Mouse (Mus musculus): Measurements from ENCODE around the gene Bola1. TPM values are rescaled to one million over a fixed set of nuclear protein-coding genes. Genes with fewer than 3 reads are reported as not detected.
"Not testable (repeated sequence)": the region's sequence is repeated elsewhere in the genome, so short reads cannot be mapped to it uniquely, and the experiment has no call there.

Gene Bola1
- polyA plus RNA-seq, 1 experiment from 2014 or later = 92.8 TPM

DNA sequence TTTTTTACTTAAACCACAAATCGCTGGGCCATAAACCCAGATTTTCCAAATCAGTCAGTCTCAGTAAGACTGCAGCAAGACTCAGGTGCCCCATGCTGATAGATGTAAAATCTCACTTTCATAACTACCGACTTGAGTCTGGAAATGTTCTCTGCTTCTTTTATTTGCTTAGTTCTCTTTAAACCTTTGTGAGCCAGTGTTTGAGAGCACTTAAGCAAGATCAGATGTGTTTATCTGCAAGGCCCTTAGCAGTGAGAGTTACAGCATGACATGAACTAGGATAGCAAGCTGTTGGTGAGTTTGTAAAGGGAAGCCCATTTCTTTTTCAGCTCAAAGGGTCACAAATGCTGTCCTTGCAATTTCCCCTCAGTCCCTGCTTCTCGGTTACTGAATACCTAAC lies 37.7 kb upstream of the Bola1 start:
- no peak for DNase-seq (ENCODE audit: low spot score)
- H3K27ac ChIP-seq (replicated peaks) = no peak overlapping the region
- H3K4me1 ChIP-seq = peaks cover 18% of the 10 kb centered on the region
- whole genome bisulfite sequencing = 84% methylated on average over 3 of the region's 3 CpGs
- no peaks in the 10 kb centered on the region for H3K36me3 ChIP-seq
- H3K9me3 ChIP-seq (replicated peaks) = no peaks in the 10 kb centered on the region
- no peak overlapping the region for H3K4me3 ChIP-seq
- H3K27me3 ChIP-seq (ENCODE audit: low read depth, poor library complexity, severe bottlenecking) = no peaks in the 10 kb centered on the region

DNA sequence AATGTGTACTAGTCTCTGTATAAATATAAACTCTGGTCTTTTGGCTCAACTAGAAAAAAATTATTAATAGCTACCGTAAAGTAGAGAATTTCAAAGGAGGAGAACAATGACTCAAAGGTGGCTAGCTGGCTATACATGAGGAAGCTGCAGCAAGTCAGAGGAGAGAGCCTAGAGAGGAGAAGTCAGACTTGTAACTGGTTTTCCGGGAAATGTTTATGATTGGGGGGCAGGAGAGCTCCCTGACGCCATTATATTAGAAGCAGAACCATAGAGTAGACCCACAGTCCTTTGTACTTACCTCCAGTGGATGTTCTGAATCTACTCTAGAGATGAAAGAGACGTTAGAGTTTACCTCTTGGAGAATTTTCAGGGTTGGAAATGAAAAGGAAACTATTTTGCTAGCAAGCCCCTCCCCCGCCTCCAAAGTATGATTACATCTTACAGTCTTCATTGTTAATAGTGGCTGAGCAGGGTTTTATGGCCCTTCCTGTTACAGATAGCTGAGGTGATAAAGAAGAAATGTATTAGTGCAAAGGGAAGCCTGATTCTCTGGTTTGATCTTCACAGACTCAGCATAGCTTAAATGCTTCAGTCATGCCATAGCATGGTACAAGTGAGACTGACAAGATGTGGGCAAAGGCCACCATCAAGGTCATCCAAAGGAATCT lies 36.6 kb upstream of the Bola1 start:
- no peak overlapping the region for H3K27ac ChIP-seq (replicated peaks)
- DNase-seq (ENCODE audit: low spot score) = no peak
- H3K36me3 ChIP-seq = no peaks in the 10 kb centered on the region
- 88% methylated on average over 5 of the region's 5 CpGs for WGBS
- H3K4me3 ChIP-seq = no peak overlapping the region
- peaks cover 7% of the 10 kb centered on the region for H3K4me1 ChIP-seq
- no peaks in the 10 kb centered on the region for H3K9me3 ChIP-seq (replicated peaks)
- H3K27me3 ChIP-seq (ENCODE audit: low read depth, poor library complexity, severe bottlenecking) = no peaks in the 10 kb centered on the region

DNA sequence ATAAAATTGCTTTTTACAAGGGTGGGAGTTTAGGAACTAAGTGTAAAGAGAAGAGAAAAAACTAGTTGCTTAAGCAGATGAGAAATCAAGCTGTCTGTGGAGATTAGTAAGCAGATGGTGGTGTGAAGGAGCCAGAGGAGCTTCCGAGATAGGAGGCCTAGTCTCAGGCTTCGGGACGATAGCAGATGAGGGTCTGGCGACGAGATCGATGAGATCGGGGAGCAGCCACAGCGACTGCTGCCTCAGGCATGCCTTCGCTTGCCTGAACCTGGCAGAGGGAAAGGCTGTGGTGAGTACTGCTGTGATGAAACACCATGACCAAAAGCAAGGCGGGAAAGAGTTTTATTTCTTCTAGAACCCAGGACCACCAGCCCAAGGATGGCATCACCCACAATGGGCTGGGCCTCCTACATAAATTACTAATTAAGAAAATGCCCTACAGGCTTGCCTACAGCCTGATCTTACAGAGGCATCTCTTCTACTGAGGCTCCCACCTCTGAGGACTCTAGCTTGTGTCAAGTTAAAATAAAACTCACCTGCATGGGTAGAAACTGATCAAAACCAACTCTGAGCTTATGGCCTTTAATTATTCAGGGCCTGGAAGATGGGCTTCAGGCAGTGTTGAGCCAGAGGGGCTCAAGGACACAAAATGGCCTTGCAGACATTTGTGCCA lies 35.3 kb upstream of the Bola1 start:
- peak; percentile 50 for DNase-seq (ENCODE audit: low spot score)
- H3K27ac ChIP-seq (replicated peaks) = peak overlapping the region; percentile 56
- WGBS = 53% methylated on average over 10 of the region's 10 CpGs
- H3K4me1 ChIP-seq = peaks cover 6% of the 10 kb centered on the region
- no peaks in the 10 kb centered on the region for H3K9me3 ChIP-seq (replicated peaks)
- no peaks in the 10 kb centered on the region for H3K36me3 ChIP-seq
- H3K4me3 ChIP-seq = no peak overlapping the region
- H3K27me3 ChIP-seq (ENCODE audit: low read depth, poor library complexity, severe bottlenecking) = no peaks in the 10 kb centered on the region

DNA sequence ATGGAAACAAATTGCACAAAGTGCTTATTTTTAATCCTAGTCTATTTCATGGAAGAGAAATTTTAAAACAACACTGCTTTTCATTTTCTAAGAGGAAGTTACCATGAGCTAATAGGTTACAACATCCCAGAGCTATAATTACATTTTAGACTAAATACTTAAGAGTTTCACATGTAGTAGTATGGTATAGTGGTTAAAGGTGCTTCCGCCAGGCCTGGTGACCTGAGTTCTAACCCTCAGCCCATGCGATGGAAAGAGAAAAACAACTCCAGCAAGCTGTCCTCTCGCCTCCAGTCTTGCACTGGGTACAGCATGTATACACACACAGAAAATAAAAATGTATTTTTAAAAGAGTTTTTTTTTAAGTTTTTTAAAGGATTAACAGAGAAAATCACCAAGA lies 32.3 kb upstream of the Bola1 start:
- Histone ChIP-seq H3K4me3 (no peak overlapping the region), H3K27me3 (ENCODE audit: low read depth, poor library complexity, severe bottlenecking) (no peaks in the 10 kb centered on the region), H3K9me3 (replicated peaks) (no peaks in the 10 kb centered on the region), H3K4me1 (peaks cover 23% of the 10 kb centered on the region), H3K27ac (replicated peaks) (no peak overlapping the region), H3K36me3 (no peaks in the 10 kb centered on the region)
- WGBS = 84% methylated on average over 3 of the region's 3 CpGs
- no peak for DNase-seq (ENCODE audit: low spot score)

DNA sequence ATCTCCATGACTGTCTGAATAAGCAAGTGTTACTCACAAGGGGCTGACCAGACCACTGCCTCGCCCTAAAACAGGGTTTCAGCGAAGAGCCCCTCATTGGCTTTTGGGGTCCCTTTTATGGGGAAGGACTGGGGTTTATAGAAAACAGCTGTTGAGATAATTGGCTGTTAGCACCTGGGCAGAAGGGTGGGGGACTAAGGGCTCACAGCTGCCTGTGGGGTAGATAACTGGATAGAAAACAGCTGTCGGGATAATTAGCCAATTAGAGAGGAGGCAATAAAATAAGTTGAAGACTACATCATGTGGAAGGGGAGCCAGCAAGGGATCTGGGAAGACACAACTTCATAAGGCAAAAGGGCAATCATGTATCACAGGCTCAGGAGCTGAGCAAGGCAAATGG lies 31.4 kb upstream of the Bola1 start:
- Histone ChIP-seq H3K36me3 (no peaks in the 10 kb centered on the region), H3K9me3 (replicated peaks) (no peaks in the 10 kb centered on the region), H3K27ac (replicated peaks) (peak overlapping the region; percentile 13; the same call in 1 of the 2 replicates), H3K27me3 (ENCODE audit: low read depth, poor library complexity, severe bottlenecking) (no peaks in the 10 kb centered on the region), H3K4me1 (peaks cover 23% of the 10 kb centered on the region), H3K4me3 (no peak overlapping the region)
- WGBS = 87% methylated on average over 3 of the region's 3 CpGs
- DNase-seq (ENCODE audit: low spot score) = no peak

DNA sequence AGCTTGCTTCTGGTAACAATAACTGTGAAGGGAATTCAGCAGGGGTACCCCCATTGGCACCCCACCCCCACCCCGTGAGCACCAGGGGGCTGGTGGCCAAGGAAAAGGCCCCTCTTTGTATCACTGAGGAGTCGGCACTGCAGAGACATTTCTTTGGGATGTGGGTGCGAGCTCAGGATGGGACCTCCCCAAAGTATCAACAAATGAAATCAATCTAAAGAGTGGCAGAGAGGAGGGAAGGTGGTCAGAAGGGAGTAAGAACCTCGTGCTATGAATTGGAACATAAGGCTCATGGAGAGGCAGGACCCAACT lies 29.5 kb upstream of the Bola1 start:
- H3K27ac ChIP-seq (replicated peaks) = peak overlapping the region; percentile 89
- peaks cover 28% of the 10 kb centered on the region for H3K4me1 ChIP-seq
- H3K9me3 ChIP-seq (replicated peaks) = no peaks in the 10 kb centered on the region
- no peaks in the 10 kb centered on the region for H3K27me3 ChIP-seq (ENCODE audit: low read depth, poor library complexity, severe bottlenecking)
- WGBS = 52% methylated on average over 4 of the region's 4 CpGs
- DNase-seq (ENCODE audit: low spot score) = no peak
- no peaks in the 10 kb centered on the region for H3K36me3 ChIP-seq
- H3K4me3 ChIP-seq = peak overlapping the region; percentile 61

DNA sequence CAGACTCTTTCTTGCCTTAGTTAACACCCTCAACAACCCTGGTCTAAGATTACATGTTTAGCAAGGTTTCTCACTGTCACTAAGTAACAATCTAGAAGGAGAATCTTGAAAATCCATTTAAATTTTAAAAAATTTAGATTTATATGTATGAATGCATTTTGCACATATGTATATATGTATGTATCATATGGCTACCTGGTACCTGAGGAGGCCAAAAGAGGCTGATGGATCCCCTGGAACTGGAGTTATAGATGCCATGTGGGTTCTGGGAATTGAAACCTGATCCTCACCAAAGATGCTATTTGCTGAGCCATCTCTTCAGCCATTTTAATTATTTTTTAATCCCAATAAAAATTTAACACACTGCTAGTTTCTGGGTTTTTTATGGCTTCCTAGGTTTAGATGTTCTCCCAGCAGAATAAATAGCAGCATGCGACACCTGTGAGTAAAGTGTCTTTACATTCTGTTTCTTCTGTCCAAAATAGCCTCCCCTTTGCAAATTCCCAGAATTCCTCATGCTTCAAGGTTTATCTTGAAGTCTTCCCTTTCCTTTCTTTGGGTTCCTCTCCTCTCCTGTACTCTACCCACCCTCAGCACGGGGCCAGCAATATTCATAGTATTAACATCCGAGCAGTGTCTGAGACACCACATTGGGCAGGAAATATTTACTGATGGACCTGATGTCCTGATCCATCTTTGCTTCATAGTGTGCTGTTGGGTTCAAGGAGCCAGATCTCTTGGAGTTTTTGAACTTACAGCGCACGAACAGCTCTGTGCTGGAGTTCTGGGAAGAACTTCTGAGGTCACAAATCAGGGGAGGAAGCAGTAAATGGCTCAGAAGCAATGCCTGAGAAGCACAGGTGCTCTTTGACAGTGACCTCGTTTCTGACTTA lies 28.9 kb upstream of the Bola1 start:
- peaks cover 34% of the 10 kb centered on the region for H3K4me1 ChIP-seq
- H3K4me3 ChIP-seq = peak overlapping the region; percentile 61
- H3K27me3 ChIP-seq (ENCODE audit: low read depth, poor library complexity, severe bottlenecking) = no peaks in the 10 kb centered on the region
- no peaks in the 10 kb centered on the region for H3K9me3 ChIP-seq (replicated peaks)
- H3K36me3 ChIP-seq = no peaks in the 10 kb centered on the region
- 60% methylated on average over 6 of the region's 6 CpGs for WGBS
- no peak for DNase-seq (ENCODE audit: low spot score)
- H3K27ac ChIP-seq (replicated peaks) = peak overlapping the region; percentile 89

DNA sequence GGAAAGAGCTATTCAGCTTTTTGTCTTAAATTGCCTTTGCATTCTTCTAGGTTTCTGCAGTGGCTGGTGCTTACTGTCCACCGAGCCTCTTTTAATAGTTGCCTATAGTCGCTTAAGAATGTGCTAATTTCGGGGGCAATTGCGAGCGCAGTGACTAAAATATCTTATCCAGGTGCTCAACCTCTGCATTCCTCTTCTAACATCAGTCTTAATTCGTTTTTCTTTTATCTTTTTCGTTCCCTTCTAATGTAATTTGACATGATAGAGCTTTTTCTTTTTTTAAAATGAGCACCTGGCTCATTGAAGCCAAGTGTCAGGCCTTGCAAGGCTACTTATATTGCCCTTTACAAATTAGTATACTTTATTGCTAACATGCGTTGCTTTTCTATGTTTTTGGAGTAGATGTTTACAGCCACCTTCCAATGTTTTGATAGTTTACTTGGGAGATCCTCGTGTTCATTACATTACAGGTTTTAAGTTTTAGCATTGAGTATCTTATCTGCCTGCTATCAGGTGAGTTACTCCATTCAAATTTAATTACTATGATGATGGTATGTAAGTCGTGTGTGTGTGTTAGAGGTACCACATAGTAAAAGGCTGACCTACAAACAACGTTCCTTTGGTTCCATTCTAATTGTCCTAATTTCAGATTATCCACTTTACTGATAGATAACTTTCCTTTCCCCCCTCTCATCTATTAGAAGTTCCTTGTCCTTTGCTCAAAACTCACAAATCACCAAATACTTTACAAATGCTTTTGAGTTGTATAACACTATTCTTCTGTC lies 28.0 kb upstream of the Bola1 start:
- Histone ChIP-seq H3K4me3 (peak overlapping the region; percentile 61), H3K4me1 (peaks cover 34% of the 10 kb centered on the region), H3K36me3 (no peaks in the 10 kb centered on the region), H3K27ac (replicated peaks) (peak overlapping the region; percentile 89), H3K27me3 (ENCODE audit: low read depth, poor library complexity, severe bottlenecking) (no peaks in the 10 kb centered on the region), H3K9me3 (replicated peaks) (no peaks in the 10 kb centered on the region)
- 4% methylated on average over 11 of the region's 11 CpGs for WGBS
- peak; percentile 42 for DNase-seq (ENCODE audit: low spot score)

DNA sequence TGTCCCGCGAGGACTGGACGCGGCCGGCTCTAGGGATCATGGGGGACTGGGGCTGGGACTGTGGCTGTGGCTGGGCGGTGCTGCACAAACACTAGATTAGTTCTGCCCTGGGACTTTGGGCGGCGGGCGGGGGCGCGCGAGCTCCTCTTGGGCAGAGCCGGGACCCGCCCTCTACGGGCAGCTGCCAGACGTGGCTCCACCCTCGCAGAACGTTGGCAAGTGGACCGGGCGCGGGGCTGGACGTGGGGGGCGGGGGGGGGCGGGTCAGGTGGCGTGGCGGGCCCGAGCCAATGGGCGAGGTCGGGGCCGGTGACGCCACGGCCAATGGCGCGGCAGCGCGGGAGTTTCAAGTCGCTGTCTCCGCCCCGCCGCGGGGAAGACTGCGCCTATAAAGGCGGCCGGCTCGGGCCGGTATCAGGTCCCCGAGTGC lies 26.9 kb upstream of the Bola1 start, which contains the start of gene Hist2h3c1:
Gene Hist2h3c1 (plus strand): TSS at position 259 of the 430 bp plus-strand sequence.
- 3% methylated on average over 12 of the region's 47 CpGs for WGBS
- not testable (repeated sequence) for H3K27me3 ChIP-seq (ENCODE audit: low read depth, poor library complexity, severe bottlenecking); H3K9me3 ChIP-seq (replicated peaks); DNase-seq (ENCODE audit: low spot score); H3K36me3 ChIP-seq
- peak within 1 kb of the TSS; percentile 61 for H3K4me3 ChIP-seq
- H3K27ac ChIP-seq (replicated peaks) = peak within 1 kb of the TSS; percentile 89
- H3K4me1 ChIP-seq = peaks cover 34% of the 10 kb centered on the region

DNA sequence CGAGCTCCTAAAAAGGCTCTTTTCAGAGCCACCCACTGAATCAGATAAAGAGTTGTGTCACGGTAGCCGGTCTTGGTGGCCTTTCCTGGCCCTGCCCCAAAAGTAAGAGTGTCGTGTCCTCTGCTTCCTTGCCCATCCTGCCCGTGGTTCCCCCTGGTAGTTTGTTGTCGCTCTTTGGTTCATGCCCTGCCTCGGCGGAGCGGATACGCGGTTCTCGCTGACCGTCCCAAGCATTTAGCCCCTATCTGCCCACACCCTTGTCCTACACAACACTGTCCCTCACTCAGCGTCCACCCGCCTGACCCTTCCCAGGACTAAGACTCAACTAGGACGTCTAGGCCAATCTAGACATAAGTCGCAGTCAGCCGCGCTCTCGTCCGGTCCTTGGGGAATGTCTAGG lies 26.5 kb upstream of the Bola1 start:
- H3K9me3 ChIP-seq (replicated peaks); DNase-seq (ENCODE audit: low spot score); H3K27me3 ChIP-seq (ENCODE audit: low read depth, poor library complexity, severe bottlenecking); H3K36me3 ChIP-seq: not testable (repeated sequence)
- Histone ChIP-seq H3K27ac (replicated peaks) (peak overlapping the region; percentile 80), H3K4me3 (peak overlapping the region; percentile 47), H3K4me1 (peaks cover 35% of the 10 kb centered on the region)
- under 1% methylated on average over 10 of the region's 21 CpGs for WGBS

DNA sequence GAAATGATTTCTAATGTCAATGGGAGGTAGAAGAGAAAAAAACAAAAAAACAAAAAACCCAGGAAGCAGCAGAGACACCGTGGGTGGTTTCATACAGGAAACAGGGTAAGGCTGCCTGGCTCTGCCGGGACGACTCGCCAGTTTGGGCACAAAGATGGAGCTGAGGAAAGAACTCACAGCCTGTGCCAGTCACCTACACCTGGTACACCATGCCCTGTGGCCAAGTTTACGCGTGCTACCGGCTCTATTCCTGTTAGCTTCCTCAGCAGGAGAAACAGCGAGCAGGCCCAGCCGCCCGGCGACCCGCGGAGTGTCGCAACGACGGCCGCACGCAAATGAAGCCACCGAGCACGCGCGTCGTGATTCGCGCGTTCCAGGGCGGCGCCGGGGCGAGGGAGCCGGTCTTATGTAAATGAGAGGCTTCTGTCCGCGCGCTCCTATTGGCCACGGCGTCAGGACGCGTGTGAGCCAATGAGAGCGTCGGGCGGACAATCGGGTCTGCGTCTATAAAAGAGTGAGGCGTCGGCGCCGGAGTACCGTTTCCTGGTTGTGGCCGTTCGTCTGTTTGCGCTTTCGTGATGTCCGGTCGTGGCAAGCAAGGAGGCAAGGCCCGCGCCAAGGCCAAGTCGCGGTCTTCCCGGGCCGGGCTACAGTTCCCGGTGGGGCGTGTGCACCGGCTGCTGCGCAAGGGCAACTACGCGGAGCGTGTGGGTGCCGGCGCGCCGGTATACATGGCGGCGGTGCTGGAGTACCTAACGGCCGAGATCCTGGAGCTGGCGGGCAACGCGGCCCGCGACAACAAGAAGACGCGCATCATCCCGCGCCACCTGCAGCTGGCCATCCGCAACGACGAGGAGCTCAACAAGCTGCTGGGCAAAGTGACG lies 25.7 kb upstream of the Bola1 start, which contains the start of gene Hist2h2aa1:
Gene Hist2h2aa1 (plus strand): TSS at position 495 of the 884 bp plus-strand sequence.
- Histone ChIP-seq H3K4me3 (peak within 1 kb of the TSS; percentile 62), H3K27ac (replicated peaks) (peak within 1 kb of the TSS; percentile 98), H3K4me1 (peaks cover 41% of the 10 kb centered on the region)
- under 1% methylated on average over 44 of the region's 88 CpGs for WGBS
- H3K36me3 ChIP-seq; H3K27me3 ChIP-seq (ENCODE audit: low read depth, poor library complexity, severe bottlenecking); H3K9me3 ChIP-seq (replicated peaks): not testable (repeated sequence)
- DNase-seq (ENCODE audit: low spot score) = peak; percentile 81

All from midbrain, embryonic 10.5 days (tissue).